Mouse (Mus musculus) kidney, postnatal 10 days (tissue): Measurements from ENCODE around the gene Gm3138.
"Not testable (repeated sequence)": the region's sequence is repeated elsewhere in the genome, so short reads cannot be mapped to it uniquely, and the experiment has no call there.

Source experiments
- DNase-seq: peaks from one replicate; pipeline ENCODE4 v3.0.0; 2021; ENCODE audit warnings: mixed read lengths

The Gm3138 gene

GRCm38 (mm10) chr14:4249331-4249730 is at the start of gene Gm3138:
Gene Gm3138 (plus strand): TSS chr14:4249631.
- not testable (repeated sequence) for DNase-seq

- not testable (repeated sequence) for DNase-seq
Observed at GRCm38 (mm10) chr14:4269238-4269950, 20.0 kb downstream of the Gm3138 start.

- DNase-seq = not testable (repeated sequence)
Observed at GRCm38 (mm10) chr14:4279828-4280227, 30.4 kb downstream of the Gm3138 start.
